Mouse (Mus musculus): ENCODE data around the gene Psme2b. TPM values are rescaled to one million over a fixed set of nuclear protein-coding genes. Genes with fewer than 3 reads are reported as not detected.
"Not testable (repeated sequence)": the region's sequence is repeated elsewhere in the genome, so short reads cannot be mapped to it uniquely, and the experiment has no call there.

Gene Psme2b
- polyA plus RNA-seq, 1 experiment from 2014 or later, result 2.1 TPM

- Histone ChIP-seq H3K36me3 (replicated peaks; ENCODE audit: control insufficient read depth, insufficient read depth) (no peaks in the 10 kb centered on the region), H3K9ac (no peak overlapping the region), H3K9me3 (ENCODE audit: control insufficient read depth, low read length) (no peaks in the 10 kb centered on the region), H3K4me3 (replicated peaks; ENCODE audit: low read length) (no peak overlapping the region), H3K27me3 (ENCODE audit: control insufficient read depth, insufficient read depth, low read length) (no peaks in the 10 kb centered on the region), H3K4me1 (replicated peaks; ENCODE audit: control insufficient read depth, insufficient read depth, low read length) (no peaks in the 10 kb centered on the region), H3K27ac (no peak overlapping the region), H3K4me2 (replicated peaks) (no peak overlapping the region)
- 100% methylated on average over 1 of the region's 1 CpGs for WGBS
- no peak for DNase-seq (ENCODE audit: low spot score)
- ATAC-seq (ENCODE audit: low FRiP score), result no peak
Observed at GRCm38 (mm10) chr11:48913611-48914010, 32.4 kb downstream of the Psme2b start.

DNA sequence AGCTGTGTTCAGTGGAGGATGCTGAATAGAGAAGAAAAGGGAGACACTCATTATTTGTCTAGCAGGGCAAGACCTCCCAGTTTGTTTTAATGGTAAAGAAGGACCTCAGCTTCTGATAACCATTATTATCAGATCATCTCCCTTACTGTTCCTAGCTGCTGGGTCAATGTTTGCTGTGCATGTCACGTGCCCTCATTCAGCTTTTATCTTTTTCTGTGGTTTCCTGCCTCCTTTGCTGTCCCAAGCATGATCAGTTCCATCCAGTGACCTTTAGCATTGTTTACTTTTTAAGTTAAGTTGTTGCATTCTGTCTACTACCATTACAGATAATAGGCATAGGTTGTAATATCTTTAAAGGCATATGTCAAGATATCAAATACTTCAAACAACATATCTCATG, 37.5 kb downstream of the Psme2b start:
- no peak overlapping the region for H3K27ac ChIP-seq
- H3K9me3 ChIP-seq (ENCODE audit: control insufficient read depth, low read length), result no peaks in the 10 kb centered on the region
- H3K4me3 ChIP-seq (replicated peaks; ENCODE audit: low read length), result no peak overlapping the region
- no peaks in the 10 kb centered on the region for H3K4me1 ChIP-seq (replicated peaks; ENCODE audit: control insufficient read depth, insufficient read depth, low read length)
- DNase-seq (ENCODE audit: low spot score) (no peak), ATAC-seq (ENCODE audit: low FRiP score) (no peak)
- H3K27me3 ChIP-seq (ENCODE audit: control insufficient read depth, insufficient read depth, low read length), result no peaks in the 10 kb centered on the region
- H3K36me3 ChIP-seq (replicated peaks; ENCODE audit: control insufficient read depth, insufficient read depth), result no peaks in the 10 kb centered on the region
- no peak overlapping the region for H3K4me2 ChIP-seq (replicated peaks)
- H3K9ac ChIP-seq, result no peak overlapping the region
- WGBS, result 63% methylated on average over 1 of the region's 1 CpGs

DNA sequence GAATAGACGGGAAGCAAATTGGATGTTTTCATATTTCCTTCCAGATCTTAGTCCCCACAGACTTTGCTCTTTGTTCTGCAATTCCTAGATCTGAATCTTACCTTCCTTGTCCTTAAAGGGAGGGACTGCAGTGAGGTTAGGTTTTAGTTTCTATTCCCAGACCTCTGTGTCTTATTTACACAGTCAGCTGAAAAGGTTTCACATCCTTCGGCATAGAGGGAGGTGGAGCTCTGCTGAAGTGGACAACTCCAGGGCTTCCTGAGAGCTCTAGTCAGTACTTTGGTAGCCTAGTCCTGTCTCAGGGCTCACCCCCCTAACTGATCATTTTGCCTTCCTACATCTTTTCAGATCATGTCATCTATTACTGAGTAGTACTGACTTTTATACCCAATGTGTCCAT, 44.0 kb downstream of the Psme2b start, which contains the start of gene Gm5431:
Gene Gm5431, minus strand, starts transcription at position 194 of the 400 bp plus-strand sequence.
- Histone ChIP-seq H3K9me3 (ENCODE audit: control insufficient read depth, low read length) (no peaks in the 10 kb centered on the region), H3K4me2 (replicated peaks) (no peak within 1 kb of the TSS), H3K36me3 (replicated peaks; ENCODE audit: control insufficient read depth, insufficient read depth) (no peaks in the 10 kb centered on the region), H3K4me1 (replicated peaks; ENCODE audit: control insufficient read depth, insufficient read depth, low read length) (no peaks in the 10 kb centered on the region), H3K27ac (no peak within 1 kb of the TSS), H3K27me3 (ENCODE audit: control insufficient read depth, insufficient read depth, low read length) (no peaks in the 10 kb centered on the region), H3K4me3 (replicated peaks; ENCODE audit: low read length) (no peak within 1 kb of the TSS), H3K9ac (no peak within 1 kb of the TSS)
- DNase-seq (ENCODE audit: low spot score) (no peak), ATAC-seq (ENCODE audit: low FRiP score) (no peak)
- WGBS, result 64% methylated on average over 2 of the region's 2 CpGs

GRCm38 (mm10) chr11:48901567-48901930, 44.4 kb downstream of the Psme2b start:
- H3K4me3 ChIP-seq (replicated peaks; ENCODE audit: low read length); H3K4me1 ChIP-seq (replicated peaks; ENCODE audit: control insufficient read depth, insufficient read depth, low read length); ATAC-seq (ENCODE audit: low FRiP score); H3K36me3 ChIP-seq (replicated peaks; ENCODE audit: control insufficient read depth, insufficient read depth); DNase-seq (ENCODE audit: low spot score); H3K4me2 ChIP-seq (replicated peaks); H3K9ac ChIP-seq; H3K27ac ChIP-seq; H3K27me3 ChIP-seq (ENCODE audit: control insufficient read depth, insufficient read depth, low read length); H3K9me3 ChIP-seq (ENCODE audit: control insufficient read depth, low read length): not testable (repeated sequence)
- WGBS, result 89% methylated on average over 1 of the region's 1 CpGs

GRCm38 (mm10) chr11:48900654-48901566, 45.1 kb downstream of the Psme2b start:
- not testable (repeated sequence) for H3K9me3 ChIP-seq (ENCODE audit: control insufficient read depth, low read length); H3K4me1 ChIP-seq (replicated peaks; ENCODE audit: control insufficient read depth, insufficient read depth, low read length); H3K4me3 ChIP-seq (replicated peaks; ENCODE audit: low read length); H3K27ac ChIP-seq; H3K9ac ChIP-seq; H3K36me3 ChIP-seq (replicated peaks; ENCODE audit: control insufficient read depth, insufficient read depth); H3K4me2 ChIP-seq (replicated peaks); H3K27me3 ChIP-seq (ENCODE audit: control insufficient read depth, insufficient read depth, low read length); DNase-seq (ENCODE audit: low spot score); ATAC-seq (ENCODE audit: low FRiP score)
- 77% methylated on average over 6 of the region's 6 CpGs for WGBS

GRCm38 (mm10) chr11:48898812-48899431, 47.1 kb downstream of the Psme2b start:
- no peak for DNase-seq (ENCODE audit: low spot score)
- Histone ChIP-seq H3K27ac (no peak overlapping the region), H3K4me3 (replicated peaks; ENCODE audit: low read length) (no peak overlapping the region), H3K36me3 (replicated peaks; ENCODE audit: control insufficient read depth, insufficient read depth) (no peaks in the 10 kb centered on the region), H3K4me2 (replicated peaks) (no peak overlapping the region), H3K9me3 (ENCODE audit: control insufficient read depth, low read length) (no peaks in the 10 kb centered on the region), H3K4me1 (replicated peaks; ENCODE audit: control insufficient read depth, insufficient read depth, low read length) (no peaks in the 10 kb centered on the region), H3K9ac (no peak overlapping the region), H3K27me3 (ENCODE audit: control insufficient read depth, insufficient read depth, low read length) (no peaks in the 10 kb centered on the region)
- WGBS, result 81% methylated on average over 2 of the region's 2 CpGs
- ATAC-seq (ENCODE audit: low FRiP score), result no peak

Other genes starting within 250 kb of the Psme2b start
- 418 and 454 TPM in 2 replicates for gene Rack1, start 145.9 kb downstream of the Psme2b start, polyA plus RNA-seq (2014; fragmentation: Nextera tagmentation; extraction: Ambion mirVana)
- gene Trim41, start 128.8 kb downstream of the Psme2b start, polyA plus RNA-seq (2014; fragmentation: Nextera tagmentation; extraction: Ambion mirVana), result 4.6 and 5.6 TPM in 2 replicates
- 1.7 and 2.5 TPM in 2 replicates for gene Trim7, start 120.0 kb downstream of the Psme2b start, polyA plus RNA-seq (2014; fragmentation: Nextera tagmentation; extraction: Ambion mirVana)
- 1.6 and 2.4 TPM in 2 replicates for gene Gm12184, start 119.5 kb downstream of the Psme2b start, polyA plus RNA-seq (2014; fragmentation: Nextera tagmentation; extraction: Ambion mirVana)
- 4.0 and 4.2 TPM in 2 replicates for gene Irgm1, start 74.5 kb downstream of the Psme2b start, polyA plus RNA-seq (2014; fragmentation: Nextera tagmentation; extraction: Ambion mirVana)
- 0.16 and 0.74 TPM in 2 replicates for gene Gm5431, start 44.0 kb downstream of the Psme2b start, polyA plus RNA-seq (2014; fragmentation: Nextera tagmentation; extraction: Ambion mirVana)
- not detected in 2 replicates for gene Olfr56, start 32.7 kb upstream of the Psme2b start, polyA plus RNA-seq (2014; fragmentation: Nextera tagmentation; extraction: Ambion mirVana)
- 0.39 and 0.51 TPM in 2 replicates for gene 9930111J21Rik1, start 33.2 kb upstream of the Psme2b start, polyA plus RNA-seq (2014; fragmentation: Nextera tagmentation; extraction: Ambion mirVana)
- 0.08 TPM in 1 of 2 replicates, not detected in the other for gene Gm12185, start 46.0 kb upstream of the Psme2b start, polyA plus RNA-seq (2014; fragmentation: Nextera tagmentation; extraction: Ambion mirVana)
- not detected in 2 replicates for gene Tgtp1, start 48.0 kb upstream of the Psme2b start, polyA plus RNA-seq (2014; fragmentation: Nextera tagmentation; extraction: Ambion mirVana)
- gene 9930111J21Rik2, start 105.1 kb upstream of the Psme2b start, polyA plus RNA-seq (2014; fragmentation: Nextera tagmentation; extraction: Ambion mirVana), result 0.21 and 0.41 TPM in 2 replicates
- gene Tgtp2, start 118.0 kb upstream of the Psme2b start, polyA plus RNA-seq (2014; fragmentation: Nextera tagmentation; extraction: Ambion mirVana), result not detected in 2 replicates
- gene Ifi47, start 130.4 kb upstream of the Psme2b start, polyA plus RNA-seq (2014; fragmentation: Nextera tagmentation; extraction: Ambion mirVana), result 0.95 and 1.0 TPM in 2 replicates
- not detected in 2 replicates for gene Olfr1396, start 168.7 kb upstream of the Psme2b start, polyA plus RNA-seq (2014; fragmentation: Nextera tagmentation; extraction: Ambion mirVana)
- gene Olfr1395, start 196.1 kb upstream of the Psme2b start, polyA plus RNA-seq (2014; fragmentation: Nextera tagmentation; extraction: Ambion mirVana), result not detected in 2 replicates
- not detected in 2 replicates for gene Olfr1394, start 208.2 kb upstream of the Psme2b start, polyA plus RNA-seq (2014; fragmentation: Nextera tagmentation; extraction: Ambion mirVana)
- 0.05 and 0.11 TPM in 2 replicates for gene Btnl9, start 241.0 kb upstream of the Psme2b start, polyA plus RNA-seq (2014; fragmentation: Nextera tagmentation; extraction: Ambion mirVana)

All from hindbrain, embryonic 14.5 days (tissue).